Mouse (Mus musculus): Measurements from ENCODE around the gene Oog2.
"Not testable (repeated sequence)": the region's sequence is repeated elsewhere in the genome, so short reads cannot be mapped to it uniquely, and the experiment has no call there.

Oog2 gene

GRCm38 (mm10) chr4:144190419-144190818 lies at the start of gene Oog2:
Gene Oog2 (plus strand): TSS chr4:144190719.
- DNase-seq: no peak

GRCm38 (mm10) chr4:144162563-144162962 lies 28.0 kb upstream of the Oog2 start, which contains the start of gene Oog3:
Gene Oog3 (minus strand): TSS chr4:144162663.
- no peak for DNase-seq

GRCm38 (mm10) chr4:144213218-144213617 lies 22.7 kb downstream of the Oog2 start, which contains the start of gene C87977:
Gene C87977 (minus strand): TSS chr4:144213318.
- DNase-seq: not testable (repeated sequence)
